Mouse (Mus musculus) left cerebral cortex, postnatal 10 days (tissue): Measurements from ENCODE around the gene Enpp7. TPM values are rescaled to one million over a fixed set of nuclear protein-coding genes. Genes with fewer than 3 reads are reported as not detected.

ENCODE experiments used
- DNase-seq, 2 experiments: peaks; one replicate each; pipeline ENCODE4 v3.0.0; 2021 to 2022; ENCODE audit warnings: low spot score in 2 of 2, mixed read lengths in 1 of 2; ENCODE audit errors: extremely low spot score in 1 of 2
- intact Hi-C: fragments of 180-260 bp; cut with DNase I; formaldehyde crosslinking; loops from one replicate; pipeline ENCODE4 v1.15.1; 2025
- total RNA-seq, 2 experiments: library from RNA; stranded (reverse); gene quantifications; 2 replicates each; pipeline ENCODE4 v1.2.3; 2021

Enpp7 gene
- total RNA-seq, 2 experiments from 2014 or later = not detected

DNA sequence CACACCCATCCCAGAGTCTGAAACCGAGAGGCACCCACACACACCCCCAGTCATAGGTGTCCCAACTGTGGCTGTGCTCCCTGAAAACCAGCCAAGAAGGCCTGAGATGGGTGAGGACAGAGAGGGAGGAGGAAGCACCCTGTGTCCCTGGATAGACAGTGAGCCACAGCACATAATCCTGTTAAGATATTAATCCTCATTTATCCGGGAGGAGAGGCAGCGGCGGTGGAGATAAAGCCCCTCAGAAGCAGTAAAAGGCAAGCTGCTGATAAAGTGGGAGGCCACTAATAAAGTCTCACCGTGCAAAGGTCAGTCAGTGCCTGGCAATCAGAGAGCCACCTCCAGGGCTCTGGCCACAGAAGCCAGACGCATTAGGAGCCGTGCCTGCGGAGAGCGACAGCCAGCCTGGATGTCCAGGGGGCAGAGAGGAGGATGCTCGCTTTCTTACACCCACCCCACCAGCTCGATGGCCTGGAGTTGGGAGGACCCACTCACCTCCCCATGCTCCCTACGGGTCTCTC lies 5.3 kb upstream of the Enpp7 start:
- intact Hi-C loops = no loop called here
- no peak for DNase-seq

DNA sequence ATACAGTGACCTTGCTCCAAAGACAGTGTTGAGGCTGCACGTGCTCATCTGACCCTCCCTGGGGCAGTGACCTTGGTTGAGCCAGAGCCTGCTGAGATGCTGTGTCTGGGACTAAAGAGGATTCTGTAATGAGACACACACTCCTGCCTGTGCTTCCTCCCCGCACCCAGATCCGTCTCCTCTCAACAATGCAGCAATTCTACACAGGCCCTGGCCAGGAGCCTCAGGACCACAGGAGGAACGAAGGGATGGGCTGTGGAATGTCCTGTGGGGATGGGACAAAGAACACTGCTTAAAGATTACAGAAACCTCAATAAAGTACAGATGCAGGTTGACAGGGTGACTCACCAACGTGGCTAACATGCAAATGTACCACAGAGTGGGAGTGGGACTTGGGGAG lies 2.4 kb upstream of the Enpp7 start:
- intact Hi-C loops = no loop called here
- no peak for DNase-seq

DNA sequence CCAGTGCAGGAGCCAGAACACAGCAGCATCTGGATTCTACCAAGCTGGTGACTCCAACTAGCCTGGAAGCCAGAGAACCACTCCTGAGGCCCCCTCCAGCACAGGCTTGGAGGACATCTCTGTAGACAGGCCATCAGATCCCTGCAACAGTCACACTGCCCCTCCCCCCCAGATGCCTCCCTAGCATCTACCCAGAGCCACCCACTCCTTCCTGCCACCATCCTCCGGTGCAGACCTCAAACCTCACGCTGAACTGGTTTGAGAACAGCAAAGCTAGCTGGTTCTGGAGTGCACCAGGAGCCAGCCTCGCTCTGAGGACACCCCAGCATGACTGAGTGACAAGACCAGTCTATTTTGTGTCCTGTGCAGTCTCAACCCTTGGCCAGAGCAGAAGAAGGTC lies 4.8 kb downstream of the Enpp7 start:
- intact Hi-C loops = no loop called here
- no peak for DNase-seq

DNA sequence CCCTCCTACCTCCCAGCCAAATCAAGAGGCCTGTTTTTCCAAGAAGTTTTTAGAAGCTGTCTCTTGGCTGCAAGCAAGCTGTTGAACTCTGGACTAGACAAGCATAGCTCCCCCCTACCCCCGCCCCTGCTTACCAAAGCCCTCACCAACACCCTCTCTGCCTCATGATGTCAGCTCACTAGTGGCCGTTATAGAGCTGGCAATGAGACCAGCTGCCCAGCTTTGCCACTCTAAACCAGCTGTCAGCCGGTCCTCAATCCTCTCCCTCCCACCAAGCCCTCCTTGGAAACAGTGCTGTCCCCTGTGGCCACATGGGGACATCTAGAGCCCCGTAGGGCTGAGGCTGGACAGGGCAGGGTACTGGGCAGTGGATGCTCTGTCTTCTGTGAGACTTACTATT lies 7.5 kb downstream of the Enpp7 start:
- DNase-seq = no peak
- intact Hi-C loops = loop anchor here (5.0 kb wide), 1 partner anchor 52 kb away; no protein-coding TSS in a partner anchor

DNA sequence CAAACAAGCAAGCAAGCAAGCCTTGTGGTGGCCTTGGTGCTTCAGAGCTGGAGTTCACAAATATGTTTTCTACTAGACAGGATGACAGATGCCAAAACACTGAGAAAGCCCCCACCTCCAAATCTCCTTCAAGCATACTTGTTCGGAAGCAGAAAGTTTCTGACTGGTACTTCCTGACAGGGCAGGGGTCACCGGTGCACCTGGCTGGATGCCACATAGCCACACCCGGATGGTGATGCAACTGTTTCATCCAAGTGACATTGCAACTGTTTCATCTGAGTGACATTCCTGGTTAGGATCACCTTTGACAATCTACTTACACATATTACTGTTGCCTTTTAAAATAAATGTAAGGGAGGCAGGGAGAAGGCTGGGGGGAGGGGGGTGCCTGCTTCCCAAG lies 9.2 kb downstream of the Enpp7 start:
- DNase-seq = no peak
- intact Hi-C loops = loop anchor here (5.0 kb wide), 1 partner anchor 50 kb away; no protein-coding TSS in a partner anchor

DNA sequence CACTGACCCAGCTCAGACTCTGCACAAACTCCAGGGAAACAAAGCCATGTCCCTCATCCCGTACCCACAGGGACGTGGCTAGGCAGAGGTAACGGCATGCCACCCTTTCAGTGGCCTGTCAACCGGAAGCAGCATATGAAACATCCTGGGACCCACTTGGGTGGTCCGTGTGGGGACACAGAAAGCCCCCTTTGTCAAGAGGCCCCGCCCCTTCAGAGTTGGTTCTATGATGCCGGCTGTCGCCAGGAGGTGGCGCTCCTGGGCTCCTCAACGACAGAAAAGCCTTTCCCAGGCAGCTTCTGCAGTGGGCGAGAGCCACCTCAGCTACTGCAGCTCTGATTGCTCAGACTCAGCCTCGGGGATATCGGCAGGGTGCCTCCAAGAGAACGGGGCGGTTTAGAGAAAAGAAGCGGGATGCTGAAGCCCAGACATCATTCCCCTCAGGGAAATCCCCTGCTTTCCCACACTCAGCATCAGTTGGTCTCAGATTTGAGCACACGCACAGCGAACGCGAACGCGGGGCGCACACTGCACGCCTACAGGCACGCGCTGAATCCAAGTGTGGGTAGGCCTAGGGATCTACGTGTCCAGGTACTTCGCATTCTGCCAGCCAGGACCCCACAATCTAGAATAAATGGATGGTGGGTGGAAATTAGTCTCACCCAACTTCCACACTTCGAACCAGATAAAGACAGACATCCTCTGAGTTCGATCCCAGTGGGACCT lies 10.7 kb downstream of the Enpp7 start:
- DNase-seq = peak; percentile 82 to 86
- intact Hi-C loops = loop anchor here (5.0 kb wide), 1 partner anchor 49 kb away; no protein-coding TSS in a partner anchor

DNA sequence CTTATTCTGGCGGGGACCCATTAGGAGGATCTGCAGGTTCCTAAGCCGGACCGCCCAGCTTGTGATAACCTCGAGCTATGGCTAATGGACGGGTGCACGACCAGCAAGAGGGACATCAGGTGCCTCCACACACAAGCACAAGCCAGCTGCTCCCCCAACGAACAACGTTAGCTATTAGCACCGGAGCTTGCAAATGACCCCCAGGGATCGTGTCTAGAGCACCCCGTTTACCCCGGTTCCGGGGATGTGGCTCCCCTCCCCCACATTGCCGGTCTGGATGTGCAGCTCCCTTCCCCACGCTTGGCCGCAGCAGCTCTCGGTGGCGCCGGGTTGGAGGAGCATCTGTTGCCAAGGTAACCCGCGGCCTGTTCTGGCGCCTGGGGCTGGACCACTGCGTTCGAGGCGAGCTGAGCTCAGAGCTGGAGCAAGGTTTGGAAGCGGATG lies 11.4 kb downstream of the Enpp7 start:
- intact Hi-C loops = loop anchor here (5.0 kb wide), 1 partner anchor 48 kb away; no protein-coding TSS in a partner anchor

DNA sequence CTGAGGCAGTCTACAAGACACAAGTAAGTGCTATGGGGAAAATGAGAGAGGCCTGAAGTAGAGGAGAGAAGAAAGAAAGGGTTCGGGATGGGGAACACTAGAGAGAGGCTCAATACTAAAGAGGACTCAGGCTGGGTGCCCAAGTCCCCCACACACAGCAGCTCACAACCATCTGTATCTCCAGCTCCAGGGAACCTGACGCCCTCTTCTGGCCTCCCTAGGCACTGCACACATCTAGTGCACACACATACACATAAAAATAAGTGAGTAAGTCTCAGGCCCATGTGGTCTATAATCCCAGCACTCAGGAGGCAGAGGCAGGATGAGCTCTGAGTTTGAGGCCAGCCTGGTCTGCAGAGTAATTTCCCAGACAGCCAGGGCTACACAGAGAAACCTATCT lies 12.9 kb downstream of the Enpp7 start:
- intact Hi-C loops = no loop called here
- DNase-seq = no peak

More for the DNA sequence above, 11.4 kb downstream of the Enpp7 start:
- peak; percentile 56 to 78 for DNase-seq

DNA sequence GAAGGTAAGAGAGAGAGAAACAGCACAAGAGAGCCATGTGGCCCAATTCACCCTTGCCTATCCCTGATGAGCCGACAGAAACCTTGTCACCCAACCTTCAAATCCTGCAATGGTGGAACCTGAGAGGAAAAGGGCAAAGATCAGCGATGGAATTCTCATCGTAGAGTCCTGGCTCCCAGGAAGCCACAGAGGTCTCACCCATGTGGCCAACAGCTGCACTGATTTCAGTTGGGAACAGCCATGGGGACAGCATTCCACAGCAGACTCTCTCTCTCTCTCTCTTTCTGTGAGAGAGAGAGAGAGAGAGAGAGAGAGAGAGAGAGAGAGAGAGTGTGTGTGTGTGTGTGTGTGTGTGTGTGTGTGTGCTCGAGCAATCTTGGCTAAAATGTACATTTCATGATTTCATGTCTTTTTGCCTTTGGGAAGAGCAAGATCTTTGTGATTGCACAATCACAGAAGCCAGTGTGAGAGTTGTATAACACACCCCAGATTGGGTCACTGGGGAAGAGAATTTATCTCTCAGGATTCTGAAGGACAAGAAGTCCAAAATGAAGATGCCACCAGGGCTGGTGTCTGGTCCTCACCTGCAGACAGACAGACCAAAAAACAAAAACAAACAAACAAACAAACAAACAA lies 13.6 kb downstream of the Enpp7 start:
- intact Hi-C loops = no loop called here

DNA sequence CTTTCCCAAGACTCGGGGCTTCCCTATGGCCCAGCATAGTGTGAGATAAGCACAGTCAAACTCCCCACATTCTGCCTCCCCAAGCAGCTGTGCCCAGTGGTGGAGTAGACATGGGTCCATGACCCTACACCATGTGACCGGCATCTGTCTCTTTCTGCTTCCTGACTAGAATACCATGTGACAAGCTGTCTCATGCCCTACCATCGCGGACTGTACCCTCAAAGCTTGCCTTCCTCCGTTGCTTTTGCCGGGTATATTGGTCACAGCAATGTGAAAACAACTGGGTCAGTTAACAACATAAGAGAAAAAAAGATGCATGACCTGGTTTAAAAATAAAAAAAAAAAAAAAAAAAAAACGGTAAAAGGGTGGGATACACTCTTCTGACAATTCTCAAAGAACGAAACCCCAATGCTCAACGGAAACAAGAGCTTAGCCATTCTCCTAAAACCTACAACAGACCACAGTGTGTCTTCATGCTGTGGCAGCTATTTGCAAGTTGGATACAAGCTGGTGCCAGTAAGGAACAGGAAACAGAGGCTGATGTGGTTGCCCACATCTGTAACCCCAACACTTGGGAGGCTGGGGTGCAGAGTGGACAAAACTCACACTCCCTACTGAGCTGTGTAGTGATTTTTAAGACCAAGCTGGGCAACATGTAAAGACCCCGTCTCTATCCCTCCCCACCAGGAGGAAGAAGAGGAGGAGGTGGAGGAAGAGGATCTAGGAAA lies 17.7 kb downstream of the Enpp7 start:
- intact Hi-C loops = no loop called here
- no peak for DNase-seq

More for the DNA sequence above, 13.6 kb downstream of the Enpp7 start:
- DNase-seq = no peak

DNA sequence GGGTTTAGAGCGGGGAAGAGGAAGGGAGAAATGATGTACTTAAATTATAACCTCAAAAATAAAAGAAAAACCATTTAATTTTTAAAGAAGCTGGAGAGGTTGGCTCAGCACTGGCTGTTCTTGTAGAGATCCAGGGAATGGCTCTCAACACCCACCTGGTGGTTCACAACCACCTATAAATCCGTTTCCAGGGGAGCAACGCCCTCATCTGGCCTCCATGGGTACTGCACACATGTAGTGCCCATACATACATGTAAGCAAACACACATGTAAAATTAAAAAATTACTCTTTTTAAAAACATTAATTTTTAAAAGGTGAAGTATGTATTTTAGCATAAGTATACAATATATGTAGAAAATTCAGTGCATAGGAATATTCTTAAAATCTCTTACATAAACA lies 18.5 kb downstream of the Enpp7 start:
- intact Hi-C loops = no loop called here
- DNase-seq = no peak

DNA sequence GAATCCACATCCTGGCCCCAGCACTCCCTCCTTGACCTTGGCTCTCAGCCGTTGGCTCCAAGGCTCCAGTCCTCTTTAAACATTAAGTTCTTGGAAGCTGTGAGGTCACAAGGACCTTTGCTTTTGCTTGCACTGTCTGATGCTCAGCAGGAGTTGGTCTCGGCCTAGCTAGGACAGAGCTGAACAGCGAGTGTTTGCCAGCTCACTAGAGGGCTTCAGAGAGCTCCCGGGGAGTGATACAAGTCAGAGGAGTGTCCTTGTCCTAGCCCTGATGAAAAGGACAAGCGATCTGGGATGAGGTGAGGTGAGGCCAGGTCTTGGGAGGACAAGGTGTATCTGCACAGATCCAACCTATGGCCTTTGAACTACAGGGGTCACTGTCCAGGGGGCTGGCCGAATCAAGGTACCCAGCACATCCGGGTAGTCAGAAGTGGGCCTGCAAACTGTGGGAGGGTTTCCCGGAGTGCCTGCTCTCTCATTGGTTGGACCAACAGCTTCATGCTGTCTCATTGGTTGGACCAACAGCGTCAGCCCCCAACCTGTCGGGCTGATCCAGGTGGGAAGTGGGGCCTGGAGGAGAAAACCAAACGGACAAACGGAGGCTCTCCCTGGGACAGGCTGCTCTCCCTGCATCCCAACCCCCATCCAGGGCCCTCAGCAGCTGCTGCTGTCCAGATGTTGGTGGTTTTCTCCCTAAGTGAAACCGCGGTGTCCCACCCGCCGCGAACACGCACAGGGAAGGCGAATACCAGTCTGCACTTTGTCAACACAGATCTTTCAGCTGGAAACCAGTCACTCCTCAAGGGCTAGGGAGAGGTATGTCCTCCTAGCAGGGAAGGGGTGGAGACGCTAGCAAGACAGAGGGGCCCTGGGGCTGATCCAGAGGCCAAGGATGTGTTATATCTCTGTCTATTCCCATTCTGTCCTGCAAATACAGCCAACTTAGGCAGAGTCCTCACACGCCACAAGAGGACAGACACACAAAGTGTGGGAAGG lies 19.8 kb downstream of the Enpp7 start:
- intact Hi-C loops = no loop called here
- DNase-seq = no peak

DNA sequence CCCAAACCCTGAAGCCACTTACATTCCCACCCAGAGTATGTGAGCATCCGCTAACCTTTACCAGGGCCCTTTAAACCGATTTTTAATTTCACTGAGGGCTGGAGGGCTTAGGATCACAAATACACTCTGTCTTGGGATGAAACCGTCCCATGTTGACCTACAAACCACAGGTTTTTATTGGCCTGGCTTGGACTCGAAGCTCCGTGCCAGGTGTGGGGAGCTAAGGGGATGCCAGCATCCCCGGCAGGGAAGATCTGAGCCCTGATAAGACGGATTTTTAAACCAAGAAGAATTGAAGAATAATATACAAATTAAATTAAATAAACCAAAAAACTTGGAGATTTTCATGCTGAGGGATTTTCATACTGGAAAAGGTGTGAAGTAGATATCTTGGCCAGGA lies 26.5 kb downstream of the Enpp7 start:
- no peak for DNase-seq
- intact Hi-C loops = no loop called here

DNA sequence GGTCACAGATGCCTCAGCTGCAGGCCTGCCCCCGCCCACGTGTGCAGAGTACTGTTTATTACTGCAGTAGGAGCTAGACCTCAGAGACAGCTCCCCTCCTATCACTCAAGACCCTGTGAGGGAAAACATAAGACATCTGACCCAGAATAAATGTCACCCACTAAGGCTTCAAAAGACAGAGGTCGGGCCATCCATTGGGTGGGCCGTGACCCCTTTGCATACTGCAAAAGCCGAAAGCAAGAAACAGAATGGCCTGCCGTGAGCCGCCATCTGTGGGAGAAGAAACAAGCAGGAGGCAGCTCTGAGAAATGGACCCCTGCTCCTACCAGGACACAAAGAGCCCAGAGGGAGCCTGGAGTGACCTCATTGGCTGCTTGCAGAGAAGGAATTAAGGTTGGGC lies 29.5 kb downstream of the Enpp7 start:
- intact Hi-C loops = no loop called here
- DNase-seq = no peak

DNA sequence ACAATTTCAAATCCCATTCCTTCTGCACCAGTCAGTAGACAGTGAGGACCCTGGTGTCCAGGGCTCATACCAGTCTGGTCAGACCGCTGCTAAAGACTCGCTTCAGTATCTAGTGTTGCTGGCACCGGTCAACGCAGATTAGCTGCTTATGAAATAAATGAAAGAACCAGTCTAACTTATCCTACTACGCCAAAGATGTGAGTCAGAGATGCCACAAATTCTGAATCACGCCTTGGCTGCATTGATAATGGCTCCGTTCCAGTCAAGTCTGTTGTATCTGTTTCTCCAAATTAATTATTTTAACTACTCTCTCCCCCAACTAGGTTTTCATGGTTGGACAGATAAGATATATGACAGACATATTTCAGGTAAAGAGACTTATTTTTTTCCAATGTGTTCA lies 33.2 kb downstream of the Enpp7 start:
- intact Hi-C loops = no loop called here
- DNase-seq = no peak

DNA sequence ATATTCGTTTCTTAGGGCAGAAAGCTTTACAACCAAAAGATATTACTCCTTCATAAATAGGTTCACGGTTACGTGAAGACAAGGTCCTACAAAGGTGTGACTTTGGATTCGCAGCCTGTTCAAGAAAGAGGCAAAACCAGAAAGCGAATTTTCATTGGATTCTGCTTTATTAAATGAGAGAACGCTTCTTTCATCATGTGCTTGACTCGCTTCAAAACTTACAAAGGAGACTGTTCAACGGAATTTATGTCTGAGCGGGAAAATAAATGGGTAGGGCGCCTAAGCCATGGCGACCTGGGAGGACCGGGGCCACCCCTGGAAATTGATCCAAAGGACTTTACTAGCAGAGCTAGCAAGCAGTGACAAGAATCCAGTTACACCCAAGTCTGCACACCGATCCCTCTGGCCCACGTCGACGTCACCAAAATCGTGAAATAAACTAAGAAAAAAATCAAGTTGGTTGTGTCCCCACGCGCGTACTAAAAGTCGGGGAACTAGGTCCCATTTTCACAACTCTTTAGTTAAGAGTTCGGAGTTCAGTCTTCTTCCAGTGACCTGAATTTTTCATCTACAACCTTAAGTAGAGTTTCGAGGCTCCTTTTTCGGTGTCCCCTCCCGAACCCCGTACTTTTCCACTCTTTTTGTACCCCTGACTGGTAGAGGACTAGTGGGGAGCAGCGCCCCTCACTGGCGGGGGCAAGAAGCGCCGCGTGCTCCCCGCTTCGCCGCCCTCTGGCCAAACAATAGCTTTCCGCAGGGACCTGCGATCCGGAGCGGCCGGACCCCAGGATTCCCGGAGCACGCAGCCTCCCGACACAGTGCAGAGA lies 34.3 kb downstream of the Enpp7 start:
- no peak for DNase-seq
- intact Hi-C loops = no loop called here

DNA sequence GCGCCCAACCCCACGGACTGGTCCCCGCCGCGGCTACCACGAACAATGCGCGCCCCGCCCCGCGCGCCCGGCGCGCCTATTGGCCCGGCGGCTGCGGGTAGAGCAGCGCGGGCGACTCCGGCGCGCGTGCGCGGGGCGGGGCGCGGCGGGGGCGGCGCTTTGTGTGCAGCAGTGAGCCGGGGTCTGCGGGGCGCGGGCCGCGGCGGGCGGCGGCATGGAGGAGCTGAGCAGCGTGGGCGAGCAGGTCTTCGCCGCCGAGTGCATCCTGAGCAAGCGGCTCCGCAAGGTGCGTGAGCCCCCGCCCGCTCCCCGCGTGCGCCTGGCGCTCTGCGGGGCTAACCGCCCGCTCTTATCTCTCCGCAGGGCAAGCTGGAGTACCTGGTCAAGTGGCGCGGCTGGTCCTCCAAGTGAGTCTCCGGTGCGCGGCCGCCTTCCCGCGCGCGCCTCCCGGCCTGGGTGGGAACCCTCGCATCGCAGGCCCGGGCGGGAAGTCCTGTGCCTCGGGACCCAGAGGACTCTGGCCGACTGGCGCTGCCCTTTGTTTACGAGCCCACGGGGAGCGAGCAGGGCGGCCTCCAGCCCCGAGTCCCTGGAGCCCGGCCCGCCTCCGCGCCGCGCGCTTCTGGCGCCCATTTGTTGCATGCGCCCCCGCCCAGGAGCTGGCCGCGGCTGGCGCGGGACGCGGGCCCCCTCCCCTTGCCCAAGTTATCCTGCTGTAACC lies 35.1 kb downstream of the Enpp7 start, which contains the start of gene Cbx2:
Cbx2 (plus strand) TSS at position 68 of the 721 bp plus-strand sequence.
- intact Hi-C loops = no loop called here
- peak; percentile 65 to 93 for DNase-seq
